Mouse (Mus musculus) c-Kit-positive CD71-negative TER-119-negative erythroid progenitor cells, embryonic 14.5 days (primary cell): ENCODE data around the gene Prl5a1.

ENCODE experiments used
- DNase-seq: peaks from one replicate; pipeline ENCODE4 v3.0.0-alpha.2; 2013; ENCODE audit warnings: low read depth

Prl5a1 gene

DNA sequence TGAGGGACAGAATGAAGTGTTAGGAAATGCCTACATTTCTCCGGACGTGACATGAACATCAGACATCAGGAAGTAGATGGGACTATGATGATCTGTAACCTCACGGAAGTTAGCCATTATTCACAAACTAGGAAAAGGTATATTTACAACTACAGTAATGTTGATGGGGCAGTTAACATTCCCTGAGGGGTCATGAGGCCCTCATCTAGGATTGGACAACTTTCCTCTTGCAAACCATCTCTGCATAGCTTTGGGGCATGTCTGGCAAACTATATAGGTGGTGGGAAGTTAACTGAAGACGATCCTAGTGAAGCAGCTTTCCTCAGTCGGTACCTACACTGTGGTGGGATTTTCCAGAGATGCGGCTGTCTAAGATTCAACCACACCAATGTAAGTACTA lies at the start of gene Prl5a1:
TSS of gene Prl5a1 (plus strand) at position 301 of the 400 bp plus-strand sequence.
- DNase-seq, result no peak

DNA sequence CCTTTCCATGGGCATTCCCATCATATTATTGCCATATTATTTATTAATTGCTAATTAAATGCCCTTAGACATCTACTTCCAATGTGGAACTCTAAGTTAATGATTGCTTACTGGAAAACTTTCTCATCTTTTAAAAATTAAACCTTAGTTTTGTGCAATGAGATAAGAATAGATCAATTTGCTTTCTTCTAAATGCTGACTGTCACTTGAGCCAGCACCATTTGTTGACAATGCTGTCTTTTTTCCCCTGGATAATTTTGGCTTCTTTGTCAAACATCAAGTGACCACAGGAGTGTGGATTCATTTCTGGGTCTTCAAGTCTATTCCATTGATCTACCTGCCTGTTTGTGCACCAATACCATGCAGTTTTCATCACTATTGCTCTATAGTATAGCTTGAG lies 46.1 kb upstream of the Prl5a1 start:
- DNase-seq, result no peak

- DNase-seq, result no peak
These were observed 33.7 kb upstream of the Prl5a1 start for GRCm38 (mm10) chr13:28108536-28108935.

DNA sequence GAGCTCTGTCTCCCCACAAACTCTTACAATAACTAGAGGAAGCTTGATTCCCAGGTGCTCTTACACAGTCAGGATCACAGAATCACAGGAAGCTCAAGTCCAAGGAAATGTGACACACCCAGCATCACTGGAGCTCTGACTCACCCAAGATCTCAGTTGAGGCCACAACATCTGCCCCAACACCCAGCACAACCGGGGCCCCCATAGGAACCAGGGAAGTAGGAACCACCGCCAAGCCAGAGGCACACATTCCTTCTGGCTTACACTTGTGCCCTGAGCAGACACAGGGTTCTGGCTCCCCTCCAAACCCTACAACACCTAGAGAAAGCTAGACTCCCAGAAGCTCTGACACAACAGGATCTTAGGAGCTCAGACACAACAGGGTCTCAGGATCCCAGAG lies 9.5 kb upstream of the Prl5a1 start:
- DNase-seq, result no peak

GRCm38 (mm10) chr13:28135790-28136189 lies 6.5 kb upstream of the Prl5a1 start:
- no peak for DNase-seq
